Mouse (Mus musculus) megakaryocyte-erythroid progenitor cell, adult 5-6 weeks (primary cell): ENCODE data around the gene Ltbp1. TPM values are rescaled to one million over a fixed set of nuclear protein-coding genes. Genes with fewer than 3 reads are reported as not detected.

Experiments
- ATAC-seq: replicated peaks from 2 replicates; pipeline ENCODE4 v1.8.0; 2016; ENCODE audit warnings: mild to moderate bottlenecking, inconsistent platforms; ENCODE audit not compliant: severe bottlenecking, poor library complexity, low FRiP score, low TSS enrichment
- total RNA-seq, 2 experiments: library from RNA; stranded (forward) in 1 of 2; stranded (reverse) in 1 of 2; fragments of 200-1000, 215-1000 nt in 1 of 2; fragments of >200 nt in 1 of 2; fragmentation: Nextera tagmentation in 1 of 2; gene quantifications; 2 replicates each; pipeline ENCODE4 v1.2.3; 2014 to 2017

Gene Ltbp1
- total RNA-seq, 2 experiments from 2014 or later = 2.7 to 3.3 TPM

DNA sequence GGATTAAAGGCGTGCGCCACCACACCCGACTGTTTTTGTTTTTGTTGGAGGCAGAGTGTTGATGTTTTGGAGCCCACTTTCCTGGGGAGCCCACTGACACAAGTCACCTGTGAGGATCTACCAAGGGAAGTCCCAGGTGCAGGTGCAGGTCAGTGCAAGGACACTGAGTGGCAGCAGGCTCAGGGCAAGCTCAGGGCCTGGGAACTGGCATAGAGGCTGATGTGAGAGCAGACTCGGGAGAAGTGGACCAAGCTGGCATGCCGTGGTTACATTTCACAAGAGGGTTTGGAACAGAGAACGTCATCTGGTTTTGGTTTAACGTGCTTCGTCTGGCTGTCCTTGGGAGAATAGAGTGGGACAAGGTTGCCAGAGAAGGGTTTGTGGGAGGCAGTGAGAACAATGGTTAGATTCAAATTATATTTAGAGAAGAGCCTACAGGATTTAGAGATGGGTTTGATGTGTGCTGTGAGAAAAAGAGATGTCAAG is 46.1 kb downstream of the Ltbp1 start:
- no peak for ATAC-seq

GRCm38 (mm10) chr17:75055235-75055634 is 49.9 kb downstream of the Ltbp1 start:
- ATAC-seq = no peak

- no peak for ATAC-seq
Measured at GRCm38 (mm10) chr17:75055961-75056360, 50.6 kb downstream of the Ltbp1 start.

GRCm38 (mm10) chr17:75056631-75057030 is 51.3 kb downstream of the Ltbp1 start:
- ATAC-seq = no peak

DNA sequence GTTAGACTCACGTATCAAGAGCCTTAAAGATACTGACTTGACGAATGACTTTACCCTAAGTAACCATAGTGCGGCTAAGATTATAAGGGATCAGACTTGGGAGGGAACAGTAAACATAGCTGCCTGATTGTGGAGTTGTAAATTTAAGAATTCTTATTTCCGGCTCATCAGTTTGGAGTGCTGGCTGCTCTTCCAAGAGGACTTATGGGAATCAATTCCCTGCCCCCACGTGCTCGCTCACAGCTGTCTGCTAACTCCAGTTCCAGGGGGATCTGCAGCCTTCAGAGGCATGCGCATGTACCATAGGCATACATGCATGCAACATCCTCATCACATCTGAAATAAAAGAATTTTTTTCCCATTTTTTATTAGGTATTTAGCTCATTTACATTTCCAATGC is 61.0 kb downstream of the Ltbp1 start:
- no peak for ATAC-seq

GRCm38 (mm10) chr17:75067314-75067713 is 61.9 kb downstream of the Ltbp1 start:
- no peak for ATAC-seq

DNA sequence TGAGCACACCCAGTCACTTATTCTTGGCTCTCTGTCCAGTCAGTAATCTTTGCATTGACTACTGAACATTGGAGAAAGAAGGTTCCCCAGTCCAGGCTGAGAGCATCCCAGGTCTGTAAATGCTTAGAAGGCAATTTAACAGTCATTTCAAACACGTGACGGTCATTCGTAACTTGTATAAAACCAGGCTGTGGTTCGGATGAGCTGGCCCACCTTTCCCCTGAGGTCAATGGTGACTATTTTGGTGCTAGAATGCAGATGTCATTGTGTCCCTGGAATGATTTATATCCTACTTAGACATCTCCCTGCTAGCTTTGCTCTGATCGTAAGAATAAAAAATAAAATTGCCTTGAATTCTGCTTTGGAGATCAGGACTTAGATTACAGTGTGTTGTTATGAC is 63.9 kb downstream of the Ltbp1 start:
- no peak for ATAC-seq

DNA sequence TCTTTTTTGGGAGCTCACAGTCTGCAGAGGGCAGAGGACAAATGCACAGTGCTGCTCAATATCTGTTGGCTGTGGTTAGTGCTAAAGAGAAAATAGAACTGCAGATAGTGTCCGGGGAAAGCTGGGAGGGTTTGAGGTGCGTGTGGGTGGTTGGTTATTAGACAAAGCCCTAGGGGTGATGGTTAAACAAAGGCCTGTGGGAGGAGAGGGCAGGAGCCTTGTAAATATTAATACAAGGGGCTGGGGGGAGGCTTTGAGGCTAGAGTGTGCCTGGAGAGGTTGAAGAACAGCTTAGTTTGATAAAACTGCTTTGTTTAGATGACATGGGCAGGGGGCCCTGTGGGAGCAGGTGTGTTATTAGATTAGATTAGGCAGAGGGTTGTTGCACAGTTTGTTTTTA is 65.8 kb downstream of the Ltbp1 start:
- peak; percentile 73 for ATAC-seq

DNA sequence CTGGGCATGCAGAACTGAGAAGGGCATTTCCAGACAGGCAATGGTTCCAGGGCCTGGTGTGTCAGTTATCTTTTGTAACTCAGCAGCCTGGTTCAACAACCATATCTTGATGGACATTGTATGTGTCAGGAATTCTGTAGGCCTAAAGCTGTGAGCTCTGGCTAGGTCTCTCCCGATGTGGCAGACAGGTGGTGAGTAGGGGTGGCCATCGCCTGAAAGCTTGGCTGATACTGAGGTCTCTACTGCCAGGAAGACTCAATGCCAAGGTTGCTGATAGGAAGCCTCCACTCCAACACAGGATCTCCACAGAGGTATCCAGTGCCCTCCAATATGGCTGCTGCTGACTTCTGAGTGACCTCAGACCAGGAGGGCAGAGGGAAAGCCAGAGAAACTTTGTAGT is 66.4 kb downstream of the Ltbp1 start:
- peak; percentile 48 for ATAC-seq

DNA sequence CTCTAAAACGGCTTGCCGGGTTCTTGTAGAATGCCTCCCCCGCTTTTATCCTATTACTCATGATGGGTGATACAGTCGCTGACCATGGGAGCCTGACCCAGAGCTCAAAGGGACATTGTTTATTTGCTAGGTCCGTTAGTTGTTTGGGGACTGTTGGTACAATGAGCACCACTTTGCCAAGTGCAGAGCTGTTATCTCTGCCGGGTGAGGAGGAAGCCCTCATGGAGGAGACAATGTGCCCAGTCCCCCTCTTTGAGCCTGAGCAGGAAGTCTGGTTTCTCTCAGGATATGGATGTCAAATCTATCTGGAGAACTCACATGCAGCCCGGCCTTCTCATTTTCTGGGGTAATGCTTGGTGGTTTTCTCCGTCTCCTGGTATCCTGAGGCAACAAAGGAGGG is 68.5 kb downstream of the Ltbp1 start:
- 0 out of 2 replicates have a peak, but pooled peaks have one; percentile 10 for ATAC-seq

- ATAC-seq = no peak
Measured at GRCm38 (mm10) chr17:75074978-75075699, 69.8 kb downstream of the Ltbp1 start.

GRCm38 (mm10) chr17:75081401-75081800 is 76.0 kb downstream of the Ltbp1 start:
- no peak for ATAC-seq

GRCm38 (mm10) chr17:75082449-75082848 is 77.1 kb downstream of the Ltbp1 start:
- ATAC-seq = no peak

- peak; percentile 90 for ATAC-seq
Measured at GRCm38 (mm10) chr17:75087296-75087941, 82.1 kb downstream of the Ltbp1 start.

GRCm38 (mm10) chr17:75088232-75088631 is 82.9 kb downstream of the Ltbp1 start:
- no peak for ATAC-seq

DNA sequence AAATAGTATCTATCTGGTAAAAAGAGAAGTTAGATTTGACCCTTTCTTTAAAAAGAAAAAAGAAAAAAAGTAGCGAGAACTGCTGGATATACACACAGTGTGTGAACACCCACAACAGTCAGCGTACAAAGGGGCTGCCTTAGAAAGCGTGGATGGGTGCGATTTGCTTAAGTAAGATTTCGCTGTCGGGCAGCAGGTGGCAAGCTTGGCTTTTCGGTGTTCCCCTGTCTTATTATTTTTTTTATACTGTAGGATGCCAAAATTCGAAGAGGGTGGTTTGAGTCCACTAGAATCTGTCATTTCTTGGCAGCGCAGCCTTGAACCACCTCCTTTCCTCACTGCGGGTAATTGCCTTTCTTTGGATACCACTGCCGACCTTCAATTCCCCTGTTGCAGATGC is 83.4 kb downstream of the Ltbp1 start:
- ATAC-seq = no peak

- no peak for ATAC-seq
Measured at GRCm38 (mm10) chr17:75090556-75090955, 85.2 kb downstream of the Ltbp1 start.

DNA sequence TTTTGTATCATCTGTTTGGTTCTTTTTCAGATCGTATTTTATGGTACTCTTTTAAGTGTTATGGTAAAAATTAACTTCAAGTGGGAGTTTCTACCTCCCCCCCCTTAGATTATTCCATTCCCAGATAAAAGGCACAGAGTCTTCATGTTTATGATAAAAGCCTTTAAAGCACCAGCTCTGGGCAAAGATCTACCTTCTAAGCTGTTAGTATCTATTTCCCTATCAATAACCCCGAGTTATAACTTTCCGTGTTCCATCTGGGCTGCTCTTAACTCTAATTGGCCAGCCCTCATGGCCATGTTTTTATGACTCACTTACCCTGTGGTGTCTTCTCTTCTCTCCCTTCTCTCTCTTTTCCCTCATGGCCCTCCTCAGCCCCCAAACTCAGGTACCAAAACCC is 88.2 kb downstream of the Ltbp1 start:
- no peak for ATAC-seq

- no peak for ATAC-seq
Measured at GRCm38 (mm10) chr17:75094591-75094990, 89.2 kb downstream of the Ltbp1 start.

GRCm38 (mm10) chr17:75096727-75097126 is 91.4 kb downstream of the Ltbp1 start:
- no peak for ATAC-seq

GRCm38 (mm10) chr17:75097367-75097766 is 92.0 kb downstream of the Ltbp1 start:
- ATAC-seq = no peak
